Mouse (Mus musculus): ENCODE results near the gene Henmt1.
A peak's percentile ranks its signal among the peaks of the same experiment; 100 is the strongest.

GRCm38 (mm10) chr3:108911548-108912413 lies 27.9 kb upstream of the Henmt1 start, which contains the start of gene Prpf38b:
- TF ChIP-seq POLR2A (IDR thresholded peaks at IDR 0.05; ENCODE audit: low read depth, low read length) (peak; percentile 62), CTCF (conservative IDR thresholded peaks at IDR 0.05; ENCODE audit: insufficient read depth, insufficient read length, low read depth, low read length) (no peak)
